Mouse (Mus musculus): ENCODE measurements around the gene Lrrc26. TPM values are rescaled to one million over a fixed set of nuclear protein-coding genes. Genes with fewer than 3 reads are reported as not detected.

The Lrrc26 gene
- total RNA-seq, 2 experiments from 2014 or later = not detected

DNA sequence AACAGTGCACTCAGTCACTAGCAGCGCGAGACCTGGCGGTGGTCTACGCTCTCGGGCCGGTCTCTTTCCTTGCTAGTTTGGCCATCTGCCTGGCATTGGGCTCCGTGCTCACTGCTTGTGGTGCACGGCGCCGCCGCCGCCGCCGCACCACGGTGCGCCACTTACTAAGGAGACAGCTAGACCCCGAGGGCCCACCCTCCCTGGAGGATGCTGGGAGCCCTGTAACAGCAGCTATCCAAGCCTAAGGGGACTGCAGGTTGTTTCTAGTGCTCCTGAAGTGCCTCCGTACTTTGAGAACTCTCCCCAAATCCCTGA, 1.1 kb downstream of the Lrrc26 start:
- DNase-seq = no peak
- TF ChIP-seq CTCF (IDR thresholded peaks at IDR 0.05) = no peak
- peak overlapping the region; percentile 48; the same call in 1 of the 2 replicates for H3K27ac ChIP-seq
- peak overlapping the region; percentile 66 for H3K4me3 ChIP-seq
- intact Hi-C loops (cut with DNase I) = loop anchor here (5.0 kb wide), 2 partner anchors 63 to 163 kb away; no protein-coding TSS in a partner anchor

- TF ChIP-seq CTCF (IDR thresholded peaks at IDR 0.05) = peak; percentile 39
- H3K27ac ChIP-seq = peak overlapping the region; percentile 62; the same call in 1 of the 2 replicates
- no peak for DNase-seq
- intact Hi-C loops (cut with DNase I) = loop anchor here (2.0 to 5.0 kb wide), 3 partner anchors 64 to 164 kb away; no protein-coding TSS in a partner anchor
- H3K4me3 ChIP-seq = peak overlapping the region; percentile 66
Observed at GRCm38 (mm10) chr2:25291184-25292053, 1.7 kb downstream of the Lrrc26 start.

GRCm38 (mm10) chr2:25292054-25292544, 2.4 kb downstream of the Lrrc26 start:
- Histone ChIP-seq H3K4me3 (peak overlapping the region; percentile 66), H3K27ac (peak overlapping the region; percentile 62)
- TF ChIP-seq CTCF (IDR thresholded peaks at IDR 0.05) = no peak
- intact Hi-C loops (cut with DNase I) = loop anchor here (2.0 to 5.0 kb wide), 3 partner anchors 65 to 165 kb away; no protein-coding TSS in a partner anchor
- DNase-seq = peak; percentile 59

- Histone ChIP-seq H3K27ac (peak overlapping the region; percentile 62), H3K4me3 (peak overlapping the region; percentile 66)
- TF ChIP-seq CTCF (IDR thresholded peaks at IDR 0.05) = peak; percentile 95
- intact Hi-C loops (cut with DNase I) = loop anchor here (2.0 to 5.0 kb wide), 3 partner anchors 66 to 166 kb away; no protein-coding TSS in a partner anchor
- peak; percentile 85 for DNase-seq
Observed at GRCm38 (mm10) chr2:25292856-25293255, 3.1 kb downstream of the Lrrc26 start.

- intact Hi-C loops (cut with DNase I) = loop anchor here (2.0 to 5.0 kb wide), 3 partner anchors 66 to 166 kb away; no protein-coding TSS in a partner anchor
- no peak for TF ChIP-seq CTCF (IDR thresholded peaks at IDR 0.05)
- DNase-seq = no peak
- no peak overlapping the region for H3K27ac ChIP-seq
- no peak overlapping the region for H3K4me3 ChIP-seq
Observed at GRCm38 (mm10) chr2:25293706-25294105, 4.0 kb downstream of the Lrrc26 start.

DNA sequence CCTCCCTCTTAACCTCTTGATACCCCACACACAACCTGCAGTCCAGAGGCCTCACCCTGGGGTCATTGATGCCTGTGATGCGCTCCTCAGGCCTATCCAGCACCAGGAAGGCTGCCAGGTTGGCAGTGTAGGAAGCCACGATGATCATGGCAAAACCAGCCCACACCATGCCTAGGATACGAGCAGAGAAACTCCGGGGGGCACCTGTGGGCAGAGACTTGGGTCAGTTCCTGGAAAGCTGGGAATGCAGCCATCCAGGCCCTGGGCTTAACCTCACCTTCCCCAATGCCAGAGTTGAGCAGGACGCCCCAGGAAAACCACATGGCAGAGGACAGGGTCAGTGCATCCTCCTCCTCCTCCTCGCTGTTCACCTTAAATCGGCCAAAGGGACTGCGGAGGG, 7.4 kb downstream of the Lrrc26 start:
- intact Hi-C loops (cut with DNase I) = no loop called here
- DNase-seq = no peak
- H3K4me3 ChIP-seq = no peak overlapping the region
- H3K27ac ChIP-seq = no peak overlapping the region
- TF ChIP-seq CTCF (IDR thresholded peaks at IDR 0.05) = no peak

GRCm38 (mm10) chr2:25298046-25298445, 8.3 kb downstream of the Lrrc26 start:
- TF ChIP-seq CTCF (IDR thresholded peaks at IDR 0.05) = no peak
- Histone ChIP-seq H3K27ac (no peak overlapping the region), H3K4me3 (no peak overlapping the region)
- intact Hi-C loops (cut with DNase I) = no loop called here
- no peak for DNase-seq

GRCm38 (mm10) chr2:25303452-25303851, 13.7 kb downstream of the Lrrc26 start:
- no peak for TF ChIP-seq CTCF (IDR thresholded peaks at IDR 0.05)
- intact Hi-C loops (cut with DNase I) = no loop called here
- Histone ChIP-seq H3K27ac (no peak overlapping the region), H3K4me3 (no peak overlapping the region)
- no peak for DNase-seq

GRCm38 (mm10) chr2:25303931-25304656, 14.4 kb downstream of the Lrrc26 start:
- no peak for DNase-seq
- no peak overlapping the region for H3K27ac ChIP-seq
- intact Hi-C loops (cut with DNase I) = no loop called here
- TF ChIP-seq CTCF (IDR thresholded peaks at IDR 0.05) = no peak
- H3K4me3 ChIP-seq = no peak overlapping the region

- TF ChIP-seq CTCF (IDR thresholded peaks at IDR 0.05) = no peak
- no peak overlapping the region for H3K27ac ChIP-seq
- no peak for DNase-seq
- intact Hi-C loops (cut with DNase I) = no loop called here
- H3K4me3 ChIP-seq = peak overlapping the region; percentile 68
Observed at GRCm38 (mm10) chr2:25304657-25305541, 15.2 kb downstream of the Lrrc26 start.

GRCm38 (mm10) chr2:25305587-25306359, 16.1 kb downstream of the Lrrc26 start:
- intact Hi-C loops (cut with DNase I) = no loop called here
- H3K4me3 ChIP-seq = peak overlapping the region; percentile 68
- DNase-seq = no peak

More at GRCm38 (mm10) chr2:25305587-25306359, 16.1 kb downstream of the Lrrc26 start:
- no peak overlapping the region for H3K27ac ChIP-seq
- no peak for TF ChIP-seq CTCF (IDR thresholded peaks at IDR 0.05)

Data from gastrocnemius, adult 2 months (tissue).